Mouse (Mus musculus): ENCODE measurements at regions not wholly inside any gene's neighbourhood (a gene's known extent, or its start where the extent isn't known, plus 50 kb on each side); places are given as distances from the start of the nearest gene placed in this dataset.
"Not testable (repeated sequence)": the region's sequence is repeated elsewhere in the genome, so short reads cannot be mapped to it uniquely, and the experiment has no call there.

DNA sequence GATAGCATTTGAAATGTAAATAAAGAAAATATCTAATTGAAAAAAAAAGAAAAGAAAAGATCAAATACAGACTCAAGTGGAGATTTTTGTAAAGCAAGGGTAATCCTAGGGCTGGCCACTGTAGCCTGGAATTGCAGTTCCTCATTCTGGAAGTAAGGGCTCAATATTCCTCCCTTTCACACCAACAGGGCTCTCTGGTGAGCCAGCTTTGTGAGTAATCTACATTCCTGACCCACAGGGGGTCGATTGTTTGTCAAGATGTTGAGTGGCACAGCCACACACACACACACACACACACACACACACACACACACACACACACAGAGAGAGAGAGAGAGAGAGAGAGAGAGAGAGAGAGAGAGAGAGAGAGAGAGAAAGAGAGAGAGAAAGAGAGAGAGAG, 107.1 kb upstream of the Fbxl4 start:
- not testable (repeated sequence) for H3K27me3 ChIP-seq (replicated peaks)
- 42% methylated on average over 1 of the region's 1 CpGs for WGBS

GRCm38 (mm10) chr4:22263903-22264302, 93.4 kb upstream of the Fbxl4 start:
- Histone ChIP-seq H3K4me3 (no peak overlapping the region), H3K27me3 (replicated peaks) (no peaks in the 10 kb centered on the region), H3K4me1 (peaks cover 4% of the 10 kb centered on the region; the same call in 1 of the 2 replicates), H3K36me3 (replicated peaks) (no peaks in the 10 kb centered on the region), H3K9me3 (no peaks in the 10 kb centered on the region), H3K27ac (no peak overlapping the region), H3K4me2 (no peak overlapping the region), H3K9ac (no peak overlapping the region)
- WGBS = 49% methylated on average over 6 of the region's 6 CpGs
- no peak for ATAC-seq (replicated peaks)

More for the DNA sequence above, 107.1 kb upstream of the Fbxl4 start:
- not testable (repeated sequence) for H3K9ac ChIP-seq; ATAC-seq (replicated peaks); H3K4me1 ChIP-seq; H3K36me3 ChIP-seq (replicated peaks); H3K27ac ChIP-seq; H3K4me2 ChIP-seq; H3K4me3 ChIP-seq; H3K9me3 ChIP-seq

GRCm38 (mm10) chr4:22269064-22269463, 88.3 kb upstream of the Fbxl4 start:
- H3K9me3 ChIP-seq = no peaks in the 10 kb centered on the region
- no peak overlapping the region for H3K9ac ChIP-seq
- no peaks in the 10 kb centered on the region for H3K36me3 ChIP-seq (replicated peaks)
- no peaks in the 10 kb centered on the region for H3K27me3 ChIP-seq (replicated peaks)
- H3K27ac ChIP-seq = no peak overlapping the region
- no peaks in the 10 kb centered on the region for H3K4me1 ChIP-seq
- no peak overlapping the region for H3K4me3 ChIP-seq
- no peak overlapping the region for H3K4me2 ChIP-seq
- 54% methylated on average over 6 of the region's 6 CpGs for WGBS
- peak; percentile 83; the same call in 1 of the 2 replicates for ATAC-seq (replicated peaks)

GRCm38 (mm10) chr4:22274178-22274577, 83.2 kb upstream of the Fbxl4 start:
- ATAC-seq (replicated peaks) = no peak
- Histone ChIP-seq H3K4me1 (no peaks in the 10 kb centered on the region), H3K9me3 (no peaks in the 10 kb centered on the region), H3K27ac (no peak overlapping the region), H3K27me3 (replicated peaks) (no peaks in the 10 kb centered on the region), H3K4me2 (no peak overlapping the region), H3K4me3 (no peak overlapping the region), H3K36me3 (replicated peaks) (no peaks in the 10 kb centered on the region), H3K9ac (no peak overlapping the region)
- WGBS = 76% methylated on average over 4 of the region's 4 CpGs

GRCm38 (mm10) chr4:22282536-22283323, 74.6 kb upstream of the Fbxl4 start:
- H3K27me3 ChIP-seq (replicated peaks) = no peaks in the 10 kb centered on the region
- H3K9ac ChIP-seq = no peak overlapping the region
- H3K27ac ChIP-seq = no peak overlapping the region
- H3K36me3 ChIP-seq (replicated peaks) = no peaks in the 10 kb centered on the region
- H3K4me2 ChIP-seq = no peak overlapping the region
- no peaks in the 10 kb centered on the region for H3K9me3 ChIP-seq
- WGBS = 77% methylated on average over 4 of the region's 4 CpGs
- H3K4me1 ChIP-seq = no peaks in the 10 kb centered on the region
- no peak for ATAC-seq (replicated peaks)
- H3K4me3 ChIP-seq = no peak overlapping the region

DNA sequence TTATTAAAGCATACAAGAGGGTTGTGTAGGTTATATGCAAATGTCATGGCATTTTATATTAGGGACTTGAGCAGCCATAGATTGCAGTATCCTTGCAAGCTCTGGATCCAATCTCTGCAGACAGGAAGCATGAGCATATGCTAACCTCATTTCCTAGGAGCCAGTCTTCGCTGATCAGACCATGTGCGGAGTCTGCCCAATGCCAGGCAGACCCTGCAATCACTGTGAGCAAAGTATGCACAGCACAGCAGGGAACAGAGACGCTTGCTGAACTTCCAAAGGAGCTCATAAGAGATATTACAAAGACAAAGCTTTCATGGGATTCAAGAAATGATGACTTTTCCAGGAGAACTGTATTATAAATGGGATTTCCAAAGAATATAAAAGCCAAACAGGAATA, 65.2 kb upstream of the Fbxl4 start:
- Histone ChIP-seq H3K9ac (no peak overlapping the region), H3K27ac (no peak overlapping the region), H3K4me2 (no peak overlapping the region), H3K9me3 (no peaks in the 10 kb centered on the region), H3K27me3 (replicated peaks) (no peaks in the 10 kb centered on the region), H3K36me3 (replicated peaks) (no peaks in the 10 kb centered on the region), H3K4me1 (no peaks in the 10 kb centered on the region), H3K4me3 (no peak overlapping the region)
- ATAC-seq (replicated peaks) = peak; percentile 75
- WGBS = 45% methylated on average over 3 of the region's 3 CpGs

DNA sequence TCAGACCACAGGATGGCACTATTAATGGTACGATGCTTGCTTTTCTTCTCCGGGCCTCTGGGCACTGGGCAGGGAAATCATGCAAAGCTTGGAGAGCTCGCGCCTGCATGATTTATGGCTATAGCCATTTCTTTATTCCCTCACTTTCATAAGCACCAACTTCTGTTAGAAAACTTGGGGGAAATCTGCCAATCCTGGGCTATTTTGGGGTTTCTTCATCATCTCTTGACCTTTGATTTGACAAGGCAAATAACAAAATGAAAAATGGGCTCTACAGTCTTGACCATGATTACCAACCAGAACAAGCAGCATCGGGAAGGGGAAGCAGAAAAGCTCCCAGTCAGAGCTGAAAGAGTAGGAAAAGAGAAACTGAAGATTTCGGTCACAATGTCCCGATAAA, 57.1 kb upstream of the Fbxl4 start:
- Histone ChIP-seq H3K36me3 (replicated peaks) (no peaks in the 10 kb centered on the region), H3K4me1 (peaks cover 6% of the 10 kb centered on the region; the same call in 1 of the 2 replicates), H3K9me3 (no peaks in the 10 kb centered on the region), H3K27me3 (replicated peaks) (no peaks in the 10 kb centered on the region), H3K4me3 (no peak overlapping the region), H3K9ac (no peak overlapping the region), H3K4me2 (no peak overlapping the region), H3K27ac (no peak overlapping the region)
- no peak for ATAC-seq (replicated peaks)
- WGBS = 93% methylated on average over 7 of the region's 7 CpGs

GRCm38 (mm10) chr4:22301148-22301942, 56.0 kb upstream of the Fbxl4 start:
- ATAC-seq (replicated peaks) = peak; percentile 85
- Histone ChIP-seq H3K36me3 (replicated peaks) (no peaks in the 10 kb centered on the region), H3K9ac (no peak overlapping the region), H3K4me1 (peaks cover 6% of the 10 kb centered on the region; the same call in 1 of the 2 replicates), H3K27ac (no peak overlapping the region), H3K27me3 (replicated peaks) (no peaks in the 10 kb centered on the region), H3K4me3 (no peak overlapping the region), H3K9me3 (no peaks in the 10 kb centered on the region), H3K4me2 (no peak overlapping the region)
- 43% methylated on average over 9 of the region's 9 CpGs for WGBS

GRCm38 (mm10) chr4:22301943-22302215, 55.5 kb upstream of the Fbxl4 start:
- no peak overlapping the region for H3K4me3 ChIP-seq
- peaks cover 6% of the 10 kb centered on the region; the same call in 1 of the 2 replicates for H3K4me1 ChIP-seq
- no peaks in the 10 kb centered on the region for H3K27me3 ChIP-seq (replicated peaks)
- no peaks in the 10 kb centered on the region for H3K9me3 ChIP-seq
- no peaks in the 10 kb centered on the region for H3K36me3 ChIP-seq (replicated peaks)
- no peak overlapping the region for H3K27ac ChIP-seq
- 16% methylated on average over 4 of the region's 4 CpGs for WGBS
- H3K9ac ChIP-seq = no peak overlapping the region
- peak; percentile 62; the same call in 1 of the 2 replicates for ATAC-seq (replicated peaks)
- H3K4me2 ChIP-seq = no peak overlapping the region

- no peak for ATAC-seq (replicated peaks)
- Histone ChIP-seq H3K4me2 (no peak overlapping the region), H3K4me1 (peaks cover 6% of the 10 kb centered on the region; the same call in 1 of the 2 replicates), H3K27me3 (replicated peaks) (no peaks in the 10 kb centered on the region), H3K4me3 (no peak overlapping the region), H3K9ac (no peak overlapping the region), H3K27ac (no peak overlapping the region), H3K9me3 (no peaks in the 10 kb centered on the region), H3K36me3 (replicated peaks) (no peaks in the 10 kb centered on the region)
- 71% methylated on average over 1 of the region's 1 CpGs for WGBS
Measured at GRCm38 (mm10) chr4:22302262-22302661, 55.1 kb upstream of the Fbxl4 start.
